Mouse (Mus musculus) ES-E14 (cell line): Measurements from ENCODE around the gene Tmed5. TPM values are rescaled to one million over a fixed set of nuclear protein-coding genes. Genes with fewer than 3 reads are reported as not detected.
A peak's percentile ranks its signal among the peaks of the same experiment; 100 is the strongest.

ENCODE experiments used
- DNase-seq: peaks from one replicate; pipeline ENCODE4 v3.0.0-alpha.2; 2013; ENCODE audit warnings: low read depth, low spot score
- H3K27ac ChIP-seq: 2 replicates; pipeline ENCODE4 v1.5.1; 2012; ENCODE audit warnings: low read depth, mild to moderate bottlenecking, low read length, moderate library complexity, mixed read lengths; ENCODE audit not compliant: poor library complexity, insufficient read depth, severe bottlenecking
- H3K36me3 ChIP-seq: 2 replicates; pipeline ENCODE4 v1.6.1; 2012; ENCODE audit warnings: mild to moderate bottlenecking, low read length, moderate library complexity, mixed read lengths; ENCODE audit not compliant: control insufficient read depth, poor library complexity, insufficient read depth, severe bottlenecking
- H3K4me1 ChIP-seq, 2 experiments: fragments of 150-350 bp in 1 of 2; sonication (generic) in 1 of 2; 2 replicates each; pipeline ENCODE4 v1.6.1; 2012; ENCODE audit warnings: low read length in 2 of 2, mild to moderate bottlenecking in 1 of 2, mixed read lengths in 1 of 2; ENCODE audit not compliant: control insufficient read depth in 2 of 2, insufficient read depth in 2 of 2, poor library complexity in 1 of 2
- H3K4me3 ChIP-seq, 2 experiments: fragments of 150-350 bp in 1 of 2; sonication (generic) in 1 of 2; 2 replicates each; pipeline ENCODE4 v1.5.1; 2012; ENCODE audit warnings: low read length in 2 of 2, low read depth in 1 of 2, mild to moderate bottlenecking in 1 of 2, mixed read lengths in 1 of 2; ENCODE audit not compliant: insufficient read depth in 1 of 2, poor library complexity in 1 of 2, severe bottlenecking in 1 of 2
- H3K9ac ChIP-seq: 2 replicates; pipeline ENCODE4 v1.6.1; 2012; ENCODE audit warnings: low read depth, mild to moderate bottlenecking, low read length, mixed read lengths; ENCODE audit not compliant: poor library complexity, insufficient read depth, severe bottlenecking
- H3K9me3 ChIP-seq: fragments of 150-350 bp; sonication (generic); 2 replicates; pipeline ENCODE4 v1.6.1; 2012; ENCODE audit warnings: low read depth, mild to moderate bottlenecking, low read length; ENCODE audit not compliant: control insufficient read depth, insufficient read depth
- CHD2 ChIP-seq: IDR thresholded peaks from 2 replicates; pipeline ENCODE4 v1.6.1; 2014; ENCODE audit warnings: mild to moderate bottlenecking, low read depth, low read length, inconsistent platforms
- HCFC1 ChIP-seq: IDR thresholded peaks from 2 replicates; pipeline ENCODE4 v1.6.1; 2012; ENCODE audit warnings: low read length, inconsistent platforms, borderline replicate concordance; ENCODE audit not compliant: insufficient read depth
- MAFK ChIP-seq: IDR thresholded peaks from 2 replicates; pipeline ENCODE4 v1.6.1; 2014; ENCODE audit warnings: mild to moderate bottlenecking, low read depth, low read length, inconsistent platforms; ENCODE audit not compliant: insufficient read depth
- ZC3H11A ChIP-seq: IDR thresholded peaks from 2 replicates; pipeline ENCODE4 v1.6.1; 2012; ENCODE audit warnings: low read depth, mild to moderate bottlenecking, inconsistent platforms, low read length, borderline replicate concordance
- ZNF384 ChIP-seq: IDR thresholded peaks from 2 replicates; pipeline ENCODE4 v1.6.1; 2012; ENCODE audit warnings: low read depth, low read length, inconsistent platforms
- in situ Hi-C, 2 experiments: fragments of 600-800 bp; cut with MboI; formaldehyde crosslinking; loops; one replicate each; pipeline ENCODE4 v1.15.1; 2025; ENCODE audit warnings: low sequenced_read_pairs in 2 of 2, inconsistent platforms in 1 of 2; ENCODE audit not compliant: unreplicated experiment in 2 of 2
- total RNA-seq: library from RNA; depleted of rRNA; stranded (reverse); fragments of 300-350 nt; gene quantifications from 2 replicates; pipeline ENCODE4 v1.2.3, GENCODE M21; 2012

Gene Tmed5
- total RNA-seq, 1 experiment, result 78.3 TPM

- TF ChIP-seq ZNF384 (no peak), MAFK (no peak), CHD2 (no peak), HCFC1 (no peak), ZC3H11A (no peak)
- H3K4me1 ChIP-seq, result peaks cover 0 to 7% of the 10 kb centered on the region in 2 experiments; a peak in 1 of 4 replicates
- in situ Hi-C loops, result no loop called here
- peak; percentile 47 for DNase-seq
- H3K9ac ChIP-seq, result peak overlapping the region; percentile 81
- H3K36me3 ChIP-seq, result no peaks in the 10 kb centered on the region
- peak overlapping the region; percentile 75 to 97 for H3K4me3 ChIP-seq
- H3K9me3 ChIP-seq, result no peaks in the 10 kb centered on the region
- peak overlapping the region; percentile 27 for H3K27ac ChIP-seq
Observed at GRCm38 (mm10) chr5:108131849-108132440, 475 bp downstream of the Tmed5 start.

GRCm38 (mm10) chr5:108120221-108120900 is 12.1 kb downstream of the Tmed5 start:
- Histone ChIP-seq H3K4me1 (0 out of 4 replicates have a peak, but pooled peaks cover 0 to 2% of the 10 kb centered on the region in 2 experiments), H3K4me3 (no peak overlapping the region), H3K36me3 (no peaks in the 10 kb centered on the region), H3K27ac (peak overlapping the region; percentile 23; the same call in 1 of the 2 replicates), H3K9me3 (no peaks in the 10 kb centered on the region), H3K9ac (peak overlapping the region; percentile 41)
- DNase-seq, result peak; percentile 43
- in situ Hi-C loops, result no loop called here
- TF ChIP-seq CHD2, result no peak
- no peak for TF ChIP-seq ZNF384
- no peak for TF ChIP-seq HCFC1
- TF ChIP-seq ZC3H11A, result no peak
- TF ChIP-seq MAFK, result no peak

- no peaks in the 10 kb centered on the region for H3K36me3 ChIP-seq
- no peak for TF ChIP-seq HCFC1
- TF ChIP-seq CHD2, result no peak
- no peak for TF ChIP-seq ZC3H11A
- TF ChIP-seq ZNF384, result no peak
- H3K4me3 ChIP-seq, result no peak overlapping the region
- H3K9me3 ChIP-seq, result no peaks in the 10 kb centered on the region
- no peak overlapping the region for H3K27ac ChIP-seq
- in situ Hi-C loops, result no loop called here
- no peak for DNase-seq
- no peak overlapping the region for H3K9ac ChIP-seq
- H3K4me1 ChIP-seq, result 0 out of 4 replicates have a peak, but pooled peaks cover 0 to 2% of the 10 kb centered on the region in 2 experiments
Observed at GRCm38 (mm10) chr5:108117693-108118092, 14.7 kb downstream of the Tmed5 start.

- peaks cover 14% of the 10 kb centered on the region for H3K36me3 ChIP-seq
Observed at GRCm38 (mm10) chr5:108109346-108109745, 23.1 kb downstream of the Tmed5 start.

More at GRCm38 (mm10) chr5:108109346-108109745, 23.1 kb downstream of the Tmed5 start:
- peaks cover 0 to 5% of the 10 kb centered on the region in 2 experiments; a peak in 1 of 4 replicates for H3K4me1 ChIP-seq
- in situ Hi-C loops, result no loop called here
- no peak for DNase-seq
- H3K9me3 ChIP-seq, result no peaks in the 10 kb centered on the region
- no peak overlapping the region for H3K9ac ChIP-seq
- no peak overlapping the region for H3K27ac ChIP-seq
- no peak overlapping the region for H3K4me3 ChIP-seq
- no peak for TF ChIP-seq MAFK
- TF ChIP-seq CHD2, result no peak
- TF ChIP-seq ZNF384, result no peak
- no peak for TF ChIP-seq HCFC1
- TF ChIP-seq ZC3H11A, result no peak
